Mouse (Mus musculus) cerebellum, postnatal 25 days (tissue): ENCODE data around the gene Bmper.
A peak's percentile ranks its signal among the peaks of the same experiment; 100 is the strongest.

ENCODE experiments used
- DNase-seq, 2 experiments: peaks; one replicate each; pipeline ENCODE4 v3.0.0; 2021; ENCODE audit warnings: mixed read lengths in 2 of 2

The Bmper gene

DNA sequence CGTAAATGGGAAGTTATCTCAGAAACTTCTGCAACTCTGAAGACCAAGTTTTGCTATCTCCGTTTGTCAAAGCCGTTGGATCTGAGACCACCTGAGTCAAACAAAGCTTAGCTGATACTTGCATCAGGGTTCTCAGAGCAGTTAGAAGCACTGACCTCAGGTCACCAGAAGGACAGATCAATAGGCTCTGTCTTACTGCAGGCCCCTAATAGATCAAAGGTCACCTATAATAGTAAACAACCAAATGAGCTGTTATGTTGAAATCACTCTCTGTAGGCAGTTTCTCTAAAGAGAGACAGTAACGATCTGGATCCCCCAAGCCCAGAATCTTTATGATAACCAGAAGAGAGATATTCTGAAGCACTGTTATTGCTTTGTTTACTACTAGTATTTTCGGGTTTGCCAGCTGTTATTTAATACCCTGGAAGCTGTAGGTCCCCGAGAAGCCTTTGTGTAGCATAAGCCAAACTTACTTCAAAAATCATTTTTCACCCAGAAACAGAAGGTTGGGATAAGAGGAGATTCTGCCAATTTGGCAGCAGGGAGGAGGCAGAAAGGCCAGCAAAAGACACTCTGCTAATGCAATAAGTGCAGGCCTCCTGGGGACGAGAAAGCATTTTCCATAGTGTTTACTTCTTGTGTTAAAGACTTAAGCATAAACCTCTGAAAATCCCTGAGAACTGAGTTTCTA is 224.5 kb downstream of the Bmper start:
- DNase-seq, result no peak

- DNase-seq, result no peak
These were observed 230.4 kb downstream of the Bmper start for GRCm38 (mm10) chr9:23453309-23453708.

DNA sequence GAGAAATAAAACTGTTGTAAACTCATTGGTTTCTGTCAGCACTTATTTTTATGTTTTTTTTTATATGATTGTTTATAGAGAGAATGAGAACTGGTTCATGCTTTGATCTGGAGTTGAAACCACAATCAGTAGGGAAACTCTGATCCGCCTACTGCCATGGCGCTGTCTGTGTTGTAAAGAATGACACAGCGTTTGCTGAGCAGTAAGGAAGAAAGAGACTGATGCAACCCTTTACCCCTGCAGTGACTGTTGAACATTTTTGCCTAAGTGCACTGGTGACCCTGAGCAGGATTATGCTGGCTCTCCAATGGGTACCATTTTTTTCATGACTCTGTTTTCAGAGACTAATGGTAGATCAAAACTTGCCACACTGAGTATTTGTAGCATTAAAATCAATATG is 234.3 kb downstream of the Bmper start:
- DNase-seq, result no peak

DNA sequence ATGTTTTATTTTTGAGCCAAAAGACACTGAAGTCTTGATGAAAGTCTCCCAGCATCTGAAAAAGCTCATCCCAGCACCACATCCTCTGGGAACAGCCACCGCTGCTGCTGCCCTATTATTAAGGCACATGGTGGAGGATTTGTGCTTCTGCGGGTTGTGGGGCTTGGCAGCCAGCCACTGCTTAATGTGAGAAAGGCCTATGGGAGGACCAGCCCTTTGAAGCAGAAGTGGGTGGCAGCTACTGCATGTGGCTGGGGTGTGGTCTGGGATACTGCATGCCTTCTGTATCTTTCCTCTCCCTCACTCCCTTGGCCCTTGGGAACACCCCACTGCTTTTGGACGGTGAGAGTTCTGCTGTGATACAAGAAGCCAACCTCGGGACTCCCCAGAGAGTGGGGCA is 237.8 kb downstream of the Bmper start:
- no peak for DNase-seq

GRCm38 (mm10) chr9:23462949-23463608 is 240.2 kb downstream of the Bmper start:
- no peak for DNase-seq

DNA sequence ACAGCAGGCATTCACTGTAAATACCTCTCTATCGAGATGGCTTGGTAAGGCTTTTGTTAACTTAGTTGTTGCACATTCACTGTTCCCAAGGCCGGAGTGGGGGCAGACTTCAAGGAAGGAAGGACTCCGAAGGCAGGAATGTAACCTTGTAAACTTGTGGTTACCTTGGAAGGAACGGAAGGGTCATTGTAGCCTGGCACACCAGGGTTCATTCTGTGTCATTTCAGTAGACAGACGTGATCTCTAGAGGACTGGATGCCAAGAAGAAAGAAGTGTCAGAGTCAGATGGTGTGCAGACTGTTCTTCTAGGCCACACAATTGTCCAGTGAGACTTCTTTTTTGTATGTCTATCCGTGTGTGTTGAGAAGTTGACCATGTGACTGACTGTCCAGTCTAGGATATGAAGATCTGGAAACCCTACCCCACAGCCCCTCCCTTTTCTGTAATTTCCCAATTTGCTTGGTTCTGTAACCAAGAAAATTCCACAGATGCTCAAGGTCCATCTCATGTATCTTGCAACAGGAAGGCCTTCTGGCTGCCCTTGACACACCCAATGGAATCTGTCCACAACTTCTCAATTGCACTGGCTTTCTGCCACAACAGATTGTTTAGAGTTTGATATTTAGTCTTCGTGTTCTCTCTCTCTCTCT is 242.2 kb downstream of the Bmper start:
- no peak for DNase-seq

- no peak for DNase-seq
These were observed 247.0 kb downstream of the Bmper start for GRCm38 (mm10) chr9:23469886-23470285.

- no peak for DNase-seq
These were observed 263.0 kb downstream of the Bmper start for GRCm38 (mm10) chr9:23485851-23486250.

GRCm38 (mm10) chr9:23486725-23487378 is 264.0 kb downstream of the Bmper start:
- no peak for DNase-seq

DNA sequence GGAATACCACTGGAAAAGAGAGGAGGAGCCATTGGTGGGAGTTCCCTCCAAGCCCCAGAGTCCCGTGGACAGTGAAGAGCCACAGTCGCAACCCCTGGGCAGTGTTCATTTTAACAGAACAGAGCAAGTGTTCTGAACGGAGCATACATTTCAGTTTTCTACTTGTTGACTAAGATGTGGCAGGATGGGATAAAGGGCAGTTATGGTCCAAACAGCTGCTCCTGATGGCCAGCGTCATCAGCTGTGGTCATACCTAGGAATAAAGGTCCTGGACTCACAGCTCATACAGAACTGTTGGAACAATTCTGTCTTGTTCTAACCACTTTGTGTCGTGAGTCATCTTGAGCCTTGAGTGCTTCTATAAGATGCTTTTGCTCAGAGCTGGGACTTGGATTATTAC is 265.4 kb downstream of the Bmper start:
- no peak for DNase-seq

DNA sequence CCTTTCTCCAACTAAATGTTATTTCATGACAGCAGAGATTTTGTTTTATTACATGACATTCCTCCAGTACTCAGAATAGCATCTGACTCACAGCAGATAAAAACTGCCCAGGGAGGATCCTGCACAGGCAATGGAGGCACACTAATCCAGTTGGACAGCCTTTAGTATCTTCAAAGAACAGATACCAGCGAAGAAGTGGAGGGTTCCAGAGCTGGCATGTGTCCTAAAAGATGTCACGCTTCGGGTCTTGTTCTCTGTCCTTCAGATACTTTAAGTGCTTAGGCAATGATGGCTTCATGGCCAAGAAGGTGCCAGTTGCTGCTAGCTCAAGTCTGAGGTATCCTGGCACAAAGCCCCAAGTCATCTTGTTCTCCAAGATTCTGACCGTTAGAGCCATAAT is 272.5 kb downstream of the Bmper start:
- DNase-seq, result peak in 1 of 2 experiments; percentile 2

DNA sequence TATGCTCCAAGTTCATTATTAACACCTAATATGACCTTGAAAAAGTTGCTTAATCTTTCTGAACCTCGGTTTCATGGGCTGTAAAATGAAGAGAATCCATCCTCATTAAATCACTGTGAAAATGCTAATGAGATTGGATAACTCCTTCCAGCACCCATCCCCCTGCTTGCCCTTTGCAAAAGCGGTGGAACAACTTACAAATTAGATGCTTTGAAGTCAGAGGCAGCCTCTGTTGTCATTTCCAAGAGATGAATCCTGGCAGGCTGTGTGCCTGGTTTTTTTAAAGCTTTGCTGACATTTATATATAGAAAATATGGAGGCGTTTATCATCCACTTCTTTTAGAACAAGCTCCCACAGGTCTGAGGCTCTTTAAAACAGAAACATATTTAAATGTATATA is 274.8 kb downstream of the Bmper start:
- DNase-seq, result no peak

DNA sequence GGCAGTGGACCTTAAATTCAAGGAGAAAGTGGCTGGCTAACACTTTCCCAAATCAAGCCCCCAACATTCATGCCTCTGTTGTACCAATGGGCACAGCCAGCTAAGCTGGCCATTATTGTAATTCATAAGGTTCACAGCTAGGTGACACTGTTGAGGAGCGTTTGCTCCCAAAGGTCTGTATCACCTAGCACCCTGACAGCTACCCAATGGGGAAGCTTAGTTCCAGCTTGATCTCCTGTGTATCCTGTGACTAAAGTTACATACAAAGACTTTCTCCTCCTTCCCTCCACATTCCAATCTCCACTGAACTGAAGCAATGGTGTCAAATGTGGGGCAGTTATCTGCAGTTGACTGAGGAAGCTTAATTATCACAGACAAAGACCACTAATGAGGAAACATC is 311.0 kb downstream of the Bmper start:
- no peak for DNase-seq
